Mouse (Mus musculus): ENCODE measurements around the gene Gm17631. TPM values are rescaled to one million over a fixed set of nuclear protein-coding genes. Genes with fewer than 3 reads are reported as not detected.

Gm17631 gene
- total and polyA plus RNA-seq, 3 experiments = not detected

DNA sequence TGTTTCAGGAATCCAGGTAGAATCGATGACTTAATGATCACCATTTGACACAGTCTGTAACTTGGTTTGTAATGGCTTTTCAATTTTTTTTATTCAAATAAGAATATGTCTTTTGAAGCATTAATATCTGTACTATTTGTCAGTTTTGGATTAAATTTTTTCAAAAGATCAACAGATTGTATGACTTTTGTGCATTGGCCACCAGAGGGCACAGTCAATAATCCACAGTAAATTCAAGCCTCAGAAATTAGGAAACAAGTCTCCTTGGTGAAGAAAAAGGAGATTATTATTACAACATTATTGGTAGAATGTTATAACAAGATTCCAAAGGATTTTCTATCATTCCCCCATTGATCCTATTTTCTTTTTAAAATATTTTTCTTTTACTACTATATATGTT, 36.9 kb upstream of the Gm17631 start:
- Histone ChIP-seq H3K36me3 (replicated peaks in 1 of 2; ENCODE audit: control insufficient read depth in 1 of 2, insufficient read depth in 1 of 2, low read length in 1 of 2) (no peaks in the 10 kb centered on the region), H3K9ac (ENCODE audit: insufficient read depth, low read depth) (no peak overlapping the region), H3K27me3 (replicated peaks) (no peaks in the 10 kb centered on the region), H3K4me3 (replicated peaks in 1 of 3; ENCODE audit: low read depth in 2 of 3, low read length in 2 of 3, poor library complexity in 1 of 3) (no peak overlapping the region), H3K4me2 (ENCODE audit: insufficient read depth, low read depth, poor library complexity, severe bottlenecking) (no peak overlapping the region), H3K27ac (ENCODE audit: insufficient read depth, low read depth) (no peak overlapping the region), H3K9me3 (replicated peaks; ENCODE audit: low read length) (no peaks in the 10 kb centered on the region), H3K4me1 (ENCODE audit: control insufficient read depth in 1 of 2, insufficient read depth in 2 of 2) (no peaks in the 10 kb centered on the region), H3K79me2 (replicated peaks; ENCODE audit: control insufficient read depth, extremely low read depth, insufficient read depth, poor library complexity, severe bottlenecking) (no peaks in the 10 kb centered on the region)
- in situ Hi-C loops (cut with MboI; ENCODE audit: low pct_ligation_motif_present, low pct_unique_long_range_greater_than_20kb, low sequenced_read_pairs) = no loop called here
- dilution Hi-C loops (cut with MboI; ENCODE audit: extremely low pct_ligation_motif_present, extremely low pct_unique_long_range_greater_than_20kb, low sequenced_read_pairs) = no loop called here
- DNase-seq (ENCODE audit: extremely low read depth) = peak; percentile 2
- TF ChIP-seq NELFE (IDR thresholded peaks at IDR 0.05; ENCODE audit: low read depth, low read length) = no peak
- peak in 1 of 2 experiments; percentile 40; a peak in 1 of 4 replicates for TF ChIP-seq CTCF (conservative IDR thresholded peaks at IDR 0.05 in 1 of 2, IDR thresholded peaks at IDR 0.05 in 1 of 2; ENCODE audit: low read depth in 2 of 2, low read length in 2 of 2)
- TF ChIP-seq MAX (IDR thresholded peaks at IDR 0.05; ENCODE audit: low read length) = no peak
- no peak for TF ChIP-seq CHD1 (IDR thresholded peaks at IDR 0.05; ENCODE audit: low read depth, low read length)
- no peak for TF ChIP-seq ETS1 (conservative IDR thresholded peaks at IDR 0.05; ENCODE audit: low read depth, low read length)
- no peak for TF ChIP-seq ZNF384 (IDR thresholded peaks at IDR 0.05; ENCODE audit: low read depth, low read length)
- no peak for TF ChIP-seq POLR2A (IDR thresholded peaks at IDR 0.05; ENCODE audit: low read depth, low read length)
- no peak for TF ChIP-seq USF2 (conservative IDR thresholded peaks at IDR 0.05; ENCODE audit: low read depth, low read length)
- no peak for TF ChIP-seq JUND (conservative IDR thresholded peaks at IDR 0.05; ENCODE audit: low read depth, low read length)
- no peak for TF ChIP-seq ZC3H11A (IDR thresholded peaks at IDR 0.05; ENCODE audit: low read depth, low read length)
- no peak for TF ChIP-seq NRF1 (IDR thresholded peaks at IDR 0.05; ENCODE audit: low read depth, low read length)
- no peak for TF ChIP-seq SIN3A (IDR thresholded peaks at IDR 0.05; ENCODE audit: low read length)
- TF ChIP-seq KAT2A (IDR thresholded peaks at IDR 0.05; ENCODE audit: insufficient replicate concordance, low read length) = no peak
- TF ChIP-seq PAX5 (IDR thresholded peaks at IDR 0.05; ENCODE audit: low read length) = no peak
- TF ChIP-seq TBP (conservative IDR thresholded peaks at IDR 0.05; ENCODE audit: low read depth, low read length) = no peak
- peak; percentile 1 for TF ChIP-seq RAD21 (IDR thresholded peaks at IDR 0.05; ENCODE audit: low read depth, low read length)
- no peak for TF ChIP-seq MYC (IDR thresholded peaks at IDR 0.05; ENCODE audit: low read depth, low read length)
- no peak for TF ChIP-seq MEF2A (IDR thresholded peaks at IDR 0.05; ENCODE audit: borderline replicate concordance, low read depth, low read length)
- no peak for TF ChIP-seq ZKSCAN1 (IDR thresholded peaks at IDR 0.05; ENCODE audit: borderline replicate concordance, low read depth, low read length)
- no peak for TF ChIP-seq E2F4 (IDR thresholded peaks at IDR 0.05; ENCODE audit: insufficient replicate concordance, low read depth, low read length)
- TF ChIP-seq RCOR1 (conservative IDR thresholded peaks at IDR 0.05; ENCODE audit: low read depth, low read length) = no peak
- no peak for TF ChIP-seq MAFK (IDR thresholded peaks at IDR 0.05; ENCODE audit: insufficient replicate concordance, low read length)
- no peak for TF ChIP-seq ELF1 (IDR thresholded peaks at IDR 0.05; ENCODE audit: low read depth, low read length)
- peak; percentile 22; the same call in 1 of the 2 replicates for TF ChIP-seq SMC3 (IDR thresholded peaks at IDR 0.05; ENCODE audit: low read depth, low read length)

All from CH12.LX (cell line).